Mouse (Mus musculus) forebrain, embryonic 10.5 days (tissue): ENCODE measurements around the gene Car8. TPM values are rescaled to one million over a fixed set of nuclear protein-coding genes. Genes with fewer than 3 reads are reported as not detected.

Source experiments
- DNase-seq: peaks from one replicate; pipeline ENCODE4 v3.0.0-alpha.2; 2017; ENCODE audit warnings: low spot score; ENCODE audit errors: extremely low spot score
- H3K27ac ChIP-seq: fragments of 300-500 bp; sonication (generic); 2 replicates; pipeline ENCODE4 v1.5.1; 2016; ENCODE audit warnings: mild to moderate bottlenecking
- H3K27me3 ChIP-seq: fragments of 300-500 bp; sonication (generic); 2 replicates; pipeline ENCODE4 v1.6.1; 2016; ENCODE audit warnings: mild to moderate bottlenecking; ENCODE audit not compliant: poor library complexity, severe bottlenecking
- H3K36me3 ChIP-seq: fragments of 300-500 bp; sonication (generic); replicated peaks from 2 replicates; pipeline ENCODE4 v1.6.1; 2016; ENCODE audit warnings: mild to moderate bottlenecking, moderate library complexity
- H3K4me1 ChIP-seq: fragments of 300-500 bp; sonication (generic); 2 replicates; pipeline ENCODE4 v1.6.1; 2016
- H3K4me3 ChIP-seq: fragments of 300-500 bp; sonication (generic); 2 replicates; pipeline ENCODE4 v1.5.1; 2016; ENCODE audit warnings: mild to moderate bottlenecking, moderate library complexity
- H3K9me3 ChIP-seq: fragments of 300-500 bp; sonication (generic); 2 replicates; pipeline ENCODE4 v1.6.1; 2016; ENCODE audit warnings: mild to moderate bottlenecking, moderate library complexity
- WGBS: fragments of 180-500 bp; shearing (Covaris S2); methylation state at CpG from one replicate; pipeline ENCODE4 v1.1.7; 2016; 5-methylcytosine and 5-hydroxymethylcytosine counted together
- polyA plus RNA-seq: library from polyadenylated mRNA; unstranded; fragments of >200 nt; fragmentation: Nextera tagmentation; extraction: Ambion mirVana; gene quantifications from 2 replicates; pipeline ENCODE4 v1.2.1, GENCODE M21; 2016

Car8 gene
- polyA plus RNA-seq, 1 experiment from 2014 or later = 2.9 TPM

- DNase-seq = no peak
- Histone ChIP-seq H3K27me3 (no peaks in the 10 kb centered on the region), H3K27ac (no peak overlapping the region), H3K4me3 (no peak overlapping the region), H3K36me3 (no peaks in the 10 kb centered on the region), H3K4me1 (peaks cover 10% of the 10 kb centered on the region), H3K9me3 (no peaks in the 10 kb centered on the region)
- WGBS = 89% methylated on average over 3 of the region's 3 CpGs
Measured at GRCm38 (mm10) chr4:8218004-8218403, 20.8 kb downstream of the Car8 start.

- no peaks in the 10 kb centered on the region for H3K27me3 ChIP-seq
- H3K27ac ChIP-seq = no peak overlapping the region
- H3K4me1 ChIP-seq = peaks cover 10% of the 10 kb centered on the region
- no peak overlapping the region for H3K4me3 ChIP-seq
- no peak for DNase-seq
- H3K36me3 ChIP-seq = no peaks in the 10 kb centered on the region
- H3K9me3 ChIP-seq = no peaks in the 10 kb centered on the region
- WGBS = 83% methylated on average over 5 of the region's 5 CpGs
Measured at GRCm38 (mm10) chr4:8217272-8217671, 21.6 kb downstream of the Car8 start.

- peaks cover 10% of the 10 kb centered on the region for H3K4me1 ChIP-seq
- no peak overlapping the region for H3K27ac ChIP-seq
Measured at GRCm38 (mm10) chr4:8216551-8216950, 22.3 kb downstream of the Car8 start.

GRCm38 (mm10) chr4:8213661-8214060, 25.2 kb downstream of the Car8 start:
- DNase-seq = no peak
- Histone ChIP-seq H3K36me3 (no peaks in the 10 kb centered on the region), H3K9me3 (no peaks in the 10 kb centered on the region), H3K4me1 (peaks cover 17% of the 10 kb centered on the region), H3K4me3 (no peak overlapping the region), H3K27ac (no peak overlapping the region), H3K27me3 (no peaks in the 10 kb centered on the region)
- 89% methylated on average over 2 of the region's 2 CpGs for WGBS

More at GRCm38 (mm10) chr4:8216551-8216950, 22.3 kb downstream of the Car8 start:
- Histone ChIP-seq H3K9me3 (no peaks in the 10 kb centered on the region), H3K36me3 (no peaks in the 10 kb centered on the region), H3K4me3 (no peak overlapping the region), H3K27me3 (no peaks in the 10 kb centered on the region)
- WGBS = 35% methylated on average over 6 of the region's 6 CpGs
- DNase-seq = no peak

GRCm38 (mm10) chr4:8212873-8213569, 25.8 kb downstream of the Car8 start:
- no peak overlapping the region for H3K4me3 ChIP-seq
- no peaks in the 10 kb centered on the region for H3K36me3 ChIP-seq
- no peak for DNase-seq
- H3K27me3 ChIP-seq = no peaks in the 10 kb centered on the region
- 87% methylated on average over 8 of the region's 8 CpGs for WGBS
- H3K27ac ChIP-seq = no peak overlapping the region
- H3K9me3 ChIP-seq = no peaks in the 10 kb centered on the region
- peaks cover 17% of the 10 kb centered on the region for H3K4me1 ChIP-seq

- Histone ChIP-seq H3K9me3 (no peaks in the 10 kb centered on the region), H3K4me1 (peaks cover 7% of the 10 kb centered on the region), H3K4me3 (no peak overlapping the region), H3K36me3 (no peaks in the 10 kb centered on the region), H3K27me3 (no peaks in the 10 kb centered on the region), H3K27ac (no peak overlapping the region)
- DNase-seq = no peak
- 91% methylated on average over 2 of the region's 2 CpGs for WGBS
Measured at GRCm38 (mm10) chr4:8210452-8210851, 28.4 kb downstream of the Car8 start.

GRCm38 (mm10) chr4:8207924-8208323, 30.9 kb downstream of the Car8 start:
- Histone ChIP-seq H3K27ac (no peak overlapping the region), H3K4me1 (peaks cover 7% of the 10 kb centered on the region), H3K27me3 (no peaks in the 10 kb centered on the region), H3K36me3 (no peaks in the 10 kb centered on the region), H3K9me3 (no peaks in the 10 kb centered on the region), H3K4me3 (no peak overlapping the region)
- WGBS = 67% methylated on average over 1 of the region's 1 CpGs
- DNase-seq = no peak

- 91% methylated on average over 6 of the region's 6 CpGs for WGBS
- DNase-seq = no peak
- Histone ChIP-seq H3K27ac (no peak overlapping the region), H3K9me3 (no peaks in the 10 kb centered on the region), H3K36me3 (no peaks in the 10 kb centered on the region), H3K4me1 (peaks cover 7% of the 10 kb centered on the region), H3K27me3 (no peaks in the 10 kb centered on the region), H3K4me3 (no peak overlapping the region)
Measured at GRCm38 (mm10) chr4:8206918-8207573, 31.8 kb downstream of the Car8 start.

GRCm38 (mm10) chr4:8205089-8205649, 33.7 kb downstream of the Car8 start:
- 86% methylated on average over 4 of the region's 4 CpGs for WGBS
- H3K27ac ChIP-seq = no peak overlapping the region
- no peak for DNase-seq
- no peaks in the 10 kb centered on the region for H3K4me1 ChIP-seq
- no peaks in the 10 kb centered on the region for H3K27me3 ChIP-seq
- no peaks in the 10 kb centered on the region for H3K36me3 ChIP-seq
- no peaks in the 10 kb centered on the region for H3K9me3 ChIP-seq
- no peak overlapping the region for H3K4me3 ChIP-seq

GRCm38 (mm10) chr4:8203367-8203766, 35.5 kb downstream of the Car8 start:
- no peak for DNase-seq
- WGBS = 55% methylated on average over 1 of the region's 1 CpGs
- Histone ChIP-seq H3K4me1 (no peaks in the 10 kb centered on the region), H3K36me3 (no peaks in the 10 kb centered on the region), H3K9me3 (no peaks in the 10 kb centered on the region), H3K27me3 (no peaks in the 10 kb centered on the region), H3K4me3 (no peak overlapping the region), H3K27ac (no peak overlapping the region)

GRCm38 (mm10) chr4:8201631-8202030, 37.2 kb downstream of the Car8 start:
- no peaks in the 10 kb centered on the region for H3K27me3 ChIP-seq
- no peaks in the 10 kb centered on the region for H3K9me3 ChIP-seq
- no peak overlapping the region for H3K27ac ChIP-seq
- H3K4me3 ChIP-seq = no peak overlapping the region
- 83% methylated on average over 2 of the region's 2 CpGs for WGBS
- H3K4me1 ChIP-seq = no peaks in the 10 kb centered on the region
- no peak for DNase-seq
- no peaks in the 10 kb centered on the region for H3K36me3 ChIP-seq

GRCm38 (mm10) chr4:8200081-8200480, 38.8 kb downstream of the Car8 start:
- 80% methylated on average over 5 of the region's 5 CpGs for WGBS
- H3K4me3 ChIP-seq = no peak overlapping the region
- H3K27ac ChIP-seq = no peak overlapping the region
- H3K27me3 ChIP-seq = no peaks in the 10 kb centered on the region
- H3K36me3 ChIP-seq = no peaks in the 10 kb centered on the region
- DNase-seq = no peak
- no peaks in the 10 kb centered on the region for H3K9me3 ChIP-seq
- H3K4me1 ChIP-seq = no peaks in the 10 kb centered on the region

- no peaks in the 10 kb centered on the region for H3K9me3 ChIP-seq
- H3K27me3 ChIP-seq = no peaks in the 10 kb centered on the region
- H3K27ac ChIP-seq = no peak overlapping the region
- no peak for DNase-seq
- no peak overlapping the region for H3K4me3 ChIP-seq
- WGBS = 84% methylated on average over 5 of the region's 5 CpGs
- H3K4me1 ChIP-seq = no peaks in the 10 kb centered on the region
- H3K36me3 ChIP-seq = no peaks in the 10 kb centered on the region
Measured at GRCm38 (mm10) chr4:8198033-8198432, 40.8 kb downstream of the Car8 start.
